Mouse (Mus musculus): Measurements from ENCODE around the gene Tlcd2. TPM values are rescaled to one million over a fixed set of nuclear protein-coding genes. Genes with fewer than 3 reads are reported as not detected.

Gene Tlcd2
- total and polyA plus RNA-seq, 3 experiments, result 0.40 to 0.81 TPM; not detected in 1

DNA sequence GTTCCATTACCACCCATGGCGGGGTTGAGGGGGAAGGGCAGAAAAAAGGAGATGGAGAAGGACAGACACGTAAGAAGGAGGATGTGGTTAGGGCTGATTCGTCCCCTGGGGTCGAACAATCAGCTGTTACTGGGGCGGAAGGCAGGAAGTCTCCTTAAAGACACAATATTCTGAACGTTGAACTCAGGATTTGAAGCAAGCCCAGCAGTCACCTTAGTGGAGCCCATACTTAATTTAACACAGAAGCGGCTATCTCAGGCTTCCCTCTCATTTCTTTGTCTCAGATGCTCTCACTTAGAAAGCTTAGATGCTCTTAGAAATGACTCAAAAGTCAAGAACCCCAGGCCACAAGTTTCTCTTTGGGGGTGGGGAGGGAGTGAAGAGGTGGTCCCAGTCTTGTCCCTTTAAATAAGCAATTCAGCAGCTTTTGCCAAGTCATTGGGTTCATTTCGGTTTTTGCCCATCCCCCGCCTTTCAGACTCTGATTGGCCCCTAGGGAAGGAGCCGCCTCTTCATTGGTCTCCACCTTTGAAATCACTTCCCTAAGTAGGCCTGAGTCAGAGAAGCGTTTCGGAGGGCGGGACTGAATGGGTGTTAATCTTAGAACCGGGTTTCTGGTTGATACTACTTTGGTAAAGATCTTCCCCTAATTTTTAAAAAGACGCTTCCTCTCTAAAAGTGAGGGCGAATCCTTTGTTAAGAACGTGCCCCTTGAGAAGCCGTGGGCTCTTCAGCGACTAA, 1.2 kb upstream of the Tlcd2 start (continued):
- TF ChIP-seq GABPA (IDR thresholded peaks at IDR 0.05; ENCODE audit: insufficient replicate concordance, low read depth, low read length) (peak; percentile 48), JUND (conservative IDR thresholded peaks at IDR 0.05; ENCODE audit: low read depth, low read length) (peak; percentile 31; the same call in 1 of the 2 replicates), NELFE (IDR thresholded peaks at IDR 0.05; ENCODE audit: low read depth, low read length) (peak; percentile 53), ELF1 (IDR thresholded peaks at IDR 0.05; ENCODE audit: low read depth, low read length) (peak; percentile 79), USF2 (conservative IDR thresholded peaks at IDR 0.05; ENCODE audit: low read depth, low read length) (no peak), ZNF384 (IDR thresholded peaks at IDR 0.05; ENCODE audit: low read depth, low read length) (no peak; the same call in 1 of the 2 replicates), RAD21 (IDR thresholded peaks at IDR 0.05; ENCODE audit: low read depth, low read length) (no peak; the same call in 1 of the 2 replicates), HCFC1 (IDR thresholded peaks at IDR 0.05; ENCODE audit: low read depth, low read length) (peak; percentile 67), MYC (IDR thresholded peaks at IDR 0.05; ENCODE audit: low read depth, low read length) (peak; percentile 38; the same call in 1 of the 2 replicates)

DNA sequence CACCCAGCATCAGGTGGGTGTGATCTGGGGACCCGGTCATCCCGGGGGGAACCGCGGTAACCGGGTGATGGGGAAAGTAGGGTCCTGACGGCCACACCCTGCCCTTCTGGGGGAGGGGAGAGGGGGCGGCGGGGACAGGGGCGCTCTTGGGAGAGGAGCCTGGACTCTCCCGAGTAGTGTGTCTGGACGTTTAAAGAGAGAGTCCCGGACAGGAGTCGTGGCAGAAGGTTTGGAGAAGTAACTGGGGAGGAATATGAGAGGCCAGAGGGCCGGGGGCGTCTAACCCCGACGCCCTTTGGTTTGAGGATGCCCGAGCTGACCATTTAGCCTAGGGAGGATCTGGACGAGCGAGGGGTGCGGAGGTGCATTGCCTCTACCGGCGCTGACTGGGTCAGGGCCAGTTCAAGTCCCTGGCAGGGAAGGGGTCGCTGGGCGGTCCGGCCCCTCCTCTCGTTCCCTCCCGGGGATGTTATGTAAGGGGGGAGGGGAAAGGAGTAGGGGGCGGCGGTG, 283 bp downstream of the Tlcd2 start:
- no peak for DNase-seq (ENCODE audit: extremely low read depth)
- H3K9me3 ChIP-seq (replicated peaks; ENCODE audit: low read length), result peaks cover 12% of the 10 kb centered on the region
- H3K4me1 ChIP-seq (ENCODE audit: control insufficient read depth in 1 of 2, insufficient read depth in 2 of 2), result peaks cover 26 to 67% of the 10 kb centered on the region in 2 experiments
- peak overlapping the region; percentile 92 for H3K9ac ChIP-seq (ENCODE audit: insufficient read depth, low read depth)
- peaks cover 20 to 27% of the 10 kb centered on the region in 2 experiments for H3K36me3 ChIP-seq (replicated peaks in 1 of 2; ENCODE audit: control insufficient read depth in 1 of 2, insufficient read depth in 1 of 2, low read length in 1 of 2)
- dilution Hi-C loops (cut with MboI; ENCODE audit: extremely low pct_ligation_motif_present, extremely low pct_unique_long_range_greater_than_20kb, low sequenced_read_pairs) (no loop called here), in situ Hi-C loops (cut with MboI; ENCODE audit: low pct_ligation_motif_present, low pct_unique_long_range_greater_than_20kb, low sequenced_read_pairs) (no loop called here)
- peak overlapping the region; percentile 72 to 92 (median 83) for H3K4me3 ChIP-seq (replicated peaks in 1 of 3; ENCODE audit: low read depth in 2 of 3, low read length in 2 of 3, poor library complexity in 1 of 3)
- peak overlapping the region; percentile 52 for H3K4me2 ChIP-seq (ENCODE audit: insufficient read depth, low read depth, poor library complexity, severe bottlenecking)
- TF ChIP-seq IRF4 (IDR thresholded peaks at IDR 0.05; ENCODE audit: low read depth, low read length), result no peak
- TF ChIP-seq CHD1 (IDR thresholded peaks at IDR 0.05; ENCODE audit: low read depth, low read length), result 0 out of 2 replicates have a peak, but pooled peaks have one; percentile 36
- no peak for TF ChIP-seq HCFC1 (IDR thresholded peaks at IDR 0.05; ENCODE audit: low read depth, low read length)
- H3K27me3 ChIP-seq (replicated peaks), result no peaks in the 10 kb centered on the region
- H3K27ac ChIP-seq (ENCODE audit: insufficient read depth, low read depth), result peak overlapping the region; percentile 55
- peaks cover 10% of the 10 kb centered on the region; the same call in 1 of the 2 replicates for H3K79me2 ChIP-seq (replicated peaks; ENCODE audit: control insufficient read depth, extremely low read depth, insufficient read depth, poor library complexity, severe bottlenecking)

DNA sequence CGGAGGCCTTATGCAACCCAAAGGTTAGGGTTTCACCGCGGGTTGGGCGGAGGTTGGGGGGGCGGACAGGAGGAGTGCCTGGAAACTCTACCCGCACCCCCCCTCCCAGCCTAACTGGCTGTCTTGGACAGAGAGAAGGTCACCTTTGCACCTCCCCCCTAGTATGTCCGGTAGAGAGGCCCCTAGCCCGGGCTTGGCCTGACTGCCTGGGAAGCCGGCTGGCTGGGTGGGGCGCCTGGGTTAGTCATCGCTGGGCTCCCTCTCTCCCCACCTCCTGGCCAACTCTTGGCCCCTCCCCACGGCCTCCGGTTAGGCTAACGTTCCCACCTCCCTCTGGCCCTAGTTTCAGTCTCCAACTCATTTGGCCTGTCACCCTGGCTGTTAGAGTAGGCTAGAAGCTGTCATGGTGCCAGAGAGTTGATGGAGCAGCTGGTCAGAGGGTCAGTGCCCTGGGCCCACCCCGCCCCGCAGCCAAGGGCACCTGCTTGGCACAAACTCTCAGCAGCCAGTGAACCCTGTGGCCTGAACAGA, 803 bp downstream of the Tlcd2 start:
- H3K9ac ChIP-seq (ENCODE audit: insufficient read depth, low read depth), result peak overlapping the region; percentile 92
- dilution Hi-C loops (cut with MboI; ENCODE audit: extremely low pct_ligation_motif_present, extremely low pct_unique_long_range_greater_than_20kb, low sequenced_read_pairs) (no loop called here), in situ Hi-C loops (cut with MboI; ENCODE audit: low pct_ligation_motif_present, low pct_unique_long_range_greater_than_20kb, low sequenced_read_pairs) (no loop called here)
- DNase-seq (ENCODE audit: extremely low read depth), result peak; percentile 64
- peak overlapping the region; percentile 72 to 92 (median 83) for H3K4me3 ChIP-seq (replicated peaks in 1 of 3; ENCODE audit: low read depth in 2 of 3, low read length in 2 of 3, poor library complexity in 1 of 3)
- no peaks in the 10 kb centered on the region for H3K27me3 ChIP-seq (replicated peaks)
- peaks cover 22 to 67% of the 10 kb centered on the region in 2 experiments for H3K4me1 ChIP-seq (ENCODE audit: control insufficient read depth in 1 of 2, insufficient read depth in 2 of 2)
- peak overlapping the region; percentile 55 for H3K27ac ChIP-seq (ENCODE audit: insufficient read depth, low read depth)
- H3K79me2 ChIP-seq (replicated peaks; ENCODE audit: control insufficient read depth, extremely low read depth, insufficient read depth, poor library complexity, severe bottlenecking), result peaks cover 10% of the 10 kb centered on the region; the same call in 1 of the 2 replicates
- H3K4me2 ChIP-seq (ENCODE audit: insufficient read depth, low read depth, poor library complexity, severe bottlenecking), result peak overlapping the region; percentile 52
- peaks cover 20 to 30% of the 10 kb centered on the region in 2 experiments for H3K36me3 ChIP-seq (replicated peaks in 1 of 2; ENCODE audit: control insufficient read depth in 1 of 2, insufficient read depth in 1 of 2, low read length in 1 of 2)
- peaks cover 12% of the 10 kb centered on the region for H3K9me3 ChIP-seq (replicated peaks; ENCODE audit: low read length)
- TF ChIP-seq ZMIZ1 (IDR thresholded peaks at IDR 0.05; ENCODE audit: low read depth, low read length) (0 out of 2 replicates have a peak, but pooled peaks have one; percentile 21), SMC3 (IDR thresholded peaks at IDR 0.05; ENCODE audit: low read depth, low read length) (no peak), MAZ (IDR thresholded peaks at IDR 0.05; ENCODE audit: low read depth, low read length) (peak; percentile 66; the same call in 1 of the 2 replicates), E2F4 (IDR thresholded peaks at IDR 0.05; ENCODE audit: insufficient replicate concordance, low read depth, low read length) (no peak), ZC3H11A (IDR thresholded peaks at IDR 0.05; ENCODE audit: low read depth, low read length) (no peak), CHD1 (IDR thresholded peaks at IDR 0.05; ENCODE audit: low read depth, low read length) (no peak), IRF4 (IDR thresholded peaks at IDR 0.05; ENCODE audit: low read depth, low read length) (0 out of 2 replicates have a peak, but pooled peaks have one; percentile 16), USF1 (IDR thresholded peaks at IDR 0.05; ENCODE audit: low read depth, low read length) (no peak), TBP (conservative IDR thresholded peaks at IDR 0.05; ENCODE audit: low read depth, low read length) (no peak), POLR2AphosphoS2 (IDR thresholded peaks at IDR 0.05; ENCODE audit: low read depth, low read length) (no peak), RCOR1 (conservative IDR thresholded peaks at IDR 0.05; ENCODE audit: low read depth, low read length) (no peak), BHLHE40 (IDR thresholded peaks at IDR 0.05; ENCODE audit: low read depth, low read length) (no peak), ETS1 (conservative IDR thresholded peaks at IDR 0.05; ENCODE audit: low read depth, low read length) (no peak; the same call in 1 of the 2 replicates), KAT2A (IDR thresholded peaks at IDR 0.05; ENCODE audit: insufficient replicate concordance, low read length) (no peak), UBTF (IDR thresholded peaks at IDR 0.05; ENCODE audit: low read depth, low read length) (no peak), HCFC1 (IDR thresholded peaks at IDR 0.05; ENCODE audit: low read depth, low read length) (no peak), SIN3A (IDR thresholded peaks at IDR 0.05; ENCODE audit: low read length) (peak; percentile 67; the same call in 1 of the 2 replicates), GABPA (IDR thresholded peaks at IDR 0.05; ENCODE audit: insufficient replicate concordance, low read depth, low read length) (no peak), JUND (conservative IDR thresholded peaks at IDR 0.05; ENCODE audit: low read depth, low read length) (no peak)
